Mouse (Mus musculus) CD8-positive naive resting alpha-beta T cell, adult 2 months (primary cell): ENCODE measurements at regions not wholly inside any gene's neighbourhood (a gene's known extent, or its start where the extent isn't known, plus 50 kb on each side); places are given as distances from the start of the nearest gene placed in this dataset.

ENCODE experiments used
- DNase-seq, 2 experiments: peaks; one replicate each; pipeline ENCODE4 v3.0.0; 2022; ENCODE audit warnings: low read depth in 2 of 2, low spot score in 2 of 2

DNA sequence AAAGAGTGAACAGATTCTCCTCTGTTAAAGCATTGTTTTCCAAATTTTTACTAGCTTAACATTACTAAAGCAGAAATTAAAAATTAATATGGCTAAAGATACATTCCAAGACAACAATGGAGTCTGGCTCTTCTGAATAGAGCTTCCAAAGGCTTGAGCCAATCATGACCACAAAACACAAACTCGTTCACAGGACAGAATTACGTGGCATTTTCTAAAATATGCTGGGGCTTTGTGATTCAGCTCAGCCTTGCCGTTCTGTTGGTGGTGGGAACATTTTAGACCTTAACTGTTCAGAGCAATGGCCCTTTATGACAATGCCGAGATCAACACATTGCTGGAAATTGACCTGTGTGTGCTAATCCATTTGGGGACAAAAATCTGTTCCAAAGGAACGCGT lies 318.7 kb downstream of the Setd4 start:
- no peak for DNase-seq

- no peak for DNase-seq
Measured at GRCm38 (mm10) chr16:93281715-93282114, 322.1 kb downstream of the Setd4 start.

- no peak for DNase-seq
Measured at GRCm38 (mm10) chr16:93272636-93273035, 331.2 kb downstream of the Setd4 start.

GRCm38 (mm10) chr16:93272146-93272545 lies 331.7 kb downstream of the Setd4 start:
- no peak for DNase-seq

DNA sequence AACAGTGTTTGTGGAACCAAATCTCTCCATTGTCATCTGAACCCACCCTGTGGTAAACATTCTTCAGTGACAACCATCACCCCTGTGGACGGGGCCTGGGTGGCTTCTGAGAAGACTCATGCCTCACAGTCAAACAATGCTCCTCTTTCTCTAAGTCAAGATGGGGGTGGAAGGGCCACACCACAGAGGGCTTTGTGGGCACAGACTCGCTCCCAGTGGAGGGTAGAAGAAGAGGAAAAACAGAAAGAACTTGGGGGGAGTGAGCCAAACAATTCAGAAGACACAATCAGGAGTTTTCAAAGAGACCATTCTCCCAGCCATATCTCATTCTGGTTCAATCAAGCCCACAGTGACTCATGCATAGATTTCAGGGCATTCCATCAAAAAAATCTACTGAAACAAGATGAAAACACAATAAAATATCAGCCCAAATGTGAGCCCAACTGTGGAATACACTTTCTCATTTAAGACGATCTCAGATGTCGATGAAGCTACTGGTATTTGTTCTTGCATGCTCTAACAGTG lies 339.7 kb downstream of the Setd4 start:
- no peak for DNase-seq

DNA sequence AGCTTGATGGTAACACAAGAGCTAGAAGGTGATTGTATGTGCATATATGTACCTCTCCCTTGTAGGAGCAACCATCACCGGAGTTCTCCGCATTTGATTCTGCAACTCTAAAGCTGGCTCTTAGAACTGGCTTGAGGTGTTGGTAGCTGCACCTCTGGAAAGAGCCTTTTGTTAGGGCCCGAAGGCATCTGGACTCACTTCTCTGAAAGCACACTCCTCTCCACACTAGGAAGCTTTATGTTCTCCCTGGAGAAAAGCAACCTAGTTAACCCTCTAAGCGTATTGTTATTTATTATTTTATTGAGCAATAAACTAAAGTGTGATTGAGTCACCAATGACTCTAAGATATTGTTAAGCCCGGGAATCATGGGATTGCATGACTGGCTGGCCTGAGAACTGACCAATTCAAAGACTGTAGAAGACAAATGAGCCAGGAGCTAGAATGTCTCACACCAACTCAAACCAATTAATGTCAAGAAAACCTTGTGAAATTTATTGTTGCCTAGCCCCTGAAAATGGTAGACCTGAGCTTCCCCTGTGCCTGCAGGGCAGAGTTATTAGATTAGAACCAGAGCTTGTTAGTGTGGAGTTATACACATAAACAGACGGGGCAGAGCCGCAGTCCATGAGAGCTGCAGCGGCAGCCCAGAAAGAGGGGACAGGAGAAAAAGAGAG lies 340.6 kb downstream of the Setd4 start:
- DNase-seq: no peak

- no peak for DNase-seq
Measured at GRCm38 (mm10) chr16:93246825-93247224, 357.0 kb downstream of the Setd4 start.

DNA sequence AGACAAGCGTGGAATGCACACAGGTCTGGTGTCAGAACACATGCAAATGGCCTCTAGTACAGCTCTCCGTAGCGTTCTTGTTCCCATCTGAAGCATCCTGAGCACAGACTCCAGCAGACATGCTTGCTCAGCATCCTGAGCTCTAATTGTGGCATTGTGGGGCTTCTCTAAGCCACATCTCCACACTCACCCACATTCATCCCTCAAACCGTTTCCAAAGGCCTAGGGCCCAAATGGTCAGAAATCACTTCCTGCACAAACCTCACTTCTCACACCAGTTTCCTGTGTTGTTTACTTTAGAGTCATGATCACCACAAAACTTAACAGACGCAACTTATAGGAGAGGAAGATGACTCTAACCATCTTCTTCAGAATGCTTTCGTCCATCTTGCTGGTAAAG lies 358.1 kb downstream of the Setd4 start:
- DNase-seq: no peak

GRCm38 (mm10) chr16:93238898-93239297 lies 365.0 kb downstream of the Setd4 start:
- no peak for DNase-seq

- no peak for DNase-seq
Measured at GRCm38 (mm10) chr16:93238326-93238725, 365.5 kb downstream of the Setd4 start.

DNA sequence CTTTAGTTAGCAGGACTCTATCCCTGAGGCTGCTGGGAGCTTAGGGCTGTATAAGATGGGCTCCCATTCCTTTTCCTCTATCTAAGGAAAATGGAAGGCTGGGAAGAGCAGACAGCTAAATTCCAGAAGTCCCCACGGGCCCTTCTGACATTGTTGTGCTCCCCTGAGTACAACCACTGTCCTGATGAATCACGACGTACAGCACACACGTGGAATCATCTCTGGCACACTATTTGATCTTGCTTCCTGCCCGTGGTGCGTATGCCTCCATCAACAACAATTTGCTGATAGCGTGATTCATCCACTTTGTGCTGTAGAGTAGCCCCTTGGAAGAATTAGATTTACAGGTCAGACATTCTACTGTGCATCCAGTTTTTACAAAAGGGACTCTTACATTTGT lies 378.2 kb downstream of the Setd4 start:
- DNase-seq: no peak

- no peak for DNase-seq
Measured at GRCm38 (mm10) chr16:93225196-93225595, 378.7 kb downstream of the Setd4 start.

- DNase-seq: no peak
Measured at GRCm38 (mm10) chr16:93219731-93220130, 384.1 kb downstream of the Setd4 start.

DNA sequence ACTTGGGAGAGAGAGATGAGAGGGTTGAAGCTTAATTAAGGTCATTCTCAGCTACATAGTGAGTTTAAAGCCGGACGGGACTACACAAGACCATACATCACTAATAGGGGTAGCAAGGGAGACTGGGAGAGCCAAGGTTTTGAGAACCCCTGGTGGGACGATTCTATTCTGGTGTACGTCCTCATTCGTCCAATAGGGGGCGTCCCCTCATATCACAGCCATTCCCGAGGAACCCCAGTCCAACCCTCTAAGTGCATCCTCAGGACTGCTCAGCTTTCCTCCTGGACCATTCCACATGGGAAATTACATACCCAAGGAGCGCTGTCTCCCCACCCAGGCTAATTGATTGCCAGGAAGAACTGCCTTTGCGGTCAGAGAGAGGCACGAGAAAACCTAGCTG lies 385.5 kb downstream of the Setd4 start:
- no peak for DNase-seq

GRCm38 (mm10) chr16:93217600-93218226 lies 386.1 kb downstream of the Setd4 start:
- no peak for DNase-seq

GRCm38 (mm10) chr16:93215630-93216029 lies 388.2 kb downstream of the Setd4 start:
- no peak for DNase-seq

DNA sequence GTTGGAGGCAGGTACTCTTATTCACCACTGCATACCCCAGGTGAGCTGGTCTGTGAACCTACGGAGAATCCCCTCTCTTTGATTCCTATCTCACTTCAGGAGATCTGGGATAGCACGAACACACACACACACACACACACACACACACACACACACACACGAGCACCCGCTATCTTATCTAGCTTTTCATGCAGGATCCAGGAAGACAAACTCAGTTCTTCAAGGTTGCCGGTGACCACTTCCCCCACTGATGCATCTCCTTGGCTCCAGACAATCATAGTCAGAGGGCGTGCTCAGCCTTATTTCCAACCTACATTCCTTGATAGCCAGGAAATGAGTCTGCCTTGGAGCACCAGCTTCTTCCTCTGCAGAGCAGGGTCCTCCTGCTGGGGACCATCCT lies 387.7 kb upstream of the Runx1 start:
- DNase-seq: no peak

DNA sequence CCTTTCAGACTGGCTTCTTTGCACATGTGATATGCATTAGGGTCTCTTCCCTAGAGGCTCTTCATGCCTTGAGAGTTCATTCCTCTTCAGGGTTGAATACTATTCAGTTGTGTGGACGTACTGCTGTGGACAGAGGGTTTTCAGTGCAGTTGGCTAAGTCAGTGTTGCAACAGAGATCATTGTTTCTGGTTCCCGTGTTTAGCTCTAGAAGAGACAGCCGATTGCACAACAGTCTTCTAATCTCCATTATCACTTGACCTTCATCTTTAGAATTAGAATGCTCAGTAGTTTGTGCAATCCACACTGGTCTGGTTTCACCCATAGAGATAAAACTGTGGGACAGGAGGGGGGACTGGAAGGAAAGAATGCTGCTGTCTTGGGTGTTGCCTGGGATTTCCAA lies 381.7 kb upstream of the Runx1 start:
- no peak for DNase-seq

- no peak for DNase-seq
Measured at GRCm38 (mm10) chr16:93207217-93207616, 381.3 kb upstream of the Runx1 start.

GRCm38 (mm10) chr16:93206325-93206724 lies 380.4 kb upstream of the Runx1 start:
- no peak for DNase-seq

DNA sequence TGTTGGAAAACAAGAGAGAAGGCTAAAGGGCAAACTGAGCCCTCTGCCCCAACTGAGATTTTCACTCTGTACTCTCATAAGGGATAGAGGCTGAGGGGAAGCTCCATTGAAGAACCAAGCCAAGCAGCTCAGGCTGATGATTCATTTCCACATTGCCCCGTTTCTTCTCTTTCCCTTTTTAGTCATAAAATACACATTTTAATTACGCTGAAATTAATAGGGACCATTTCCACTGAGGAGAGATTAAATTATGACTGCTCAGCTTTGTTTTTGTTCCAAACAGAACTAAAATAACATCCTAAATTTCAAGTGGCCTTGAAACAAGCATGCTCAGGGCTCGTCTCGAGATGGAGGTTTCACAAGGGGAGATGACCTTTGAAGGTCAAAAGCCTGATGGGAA lies 378.7 kb upstream of the Runx1 start:
- no peak for DNase-seq

- DNase-seq: no peak
Measured at GRCm38 (mm10) chr16:93202591-93202990, 376.6 kb upstream of the Runx1 start.

DNA sequence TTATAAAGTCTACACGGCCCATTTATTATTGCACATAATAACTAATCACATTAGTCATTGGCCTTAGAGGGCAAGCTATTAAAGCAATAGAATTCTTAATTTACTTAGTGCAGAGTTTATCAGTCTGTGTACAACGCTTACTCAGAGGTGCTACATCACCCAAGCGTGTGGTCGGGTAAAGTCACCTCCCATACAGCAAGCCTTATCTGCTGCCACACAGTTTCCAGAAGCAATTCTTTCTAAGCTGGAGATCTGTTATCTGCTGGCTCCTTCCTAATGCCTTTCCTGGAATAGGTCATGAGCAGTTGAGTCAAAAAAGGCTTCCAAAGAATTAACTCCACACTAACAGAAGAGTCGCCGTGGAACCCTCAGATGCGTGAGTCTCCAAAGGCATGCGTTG lies 371.4 kb upstream of the Runx1 start:
- DNase-seq: no peak
